Mouse (Mus musculus) neural tube, embryonic 14.5 days (tissue): ENCODE measurements around the gene Snrpc. TPM values are rescaled to one million over a fixed set of nuclear protein-coding genes. Genes with fewer than 3 reads are reported as not detected.

Source experiments
- ATAC-seq: fragments of 200-750 bp; cut with Nextera tagmentation; 2 replicates; pipeline ENCODE4 v1.8.0; 2017; ENCODE audit warnings: low read depth, mild to moderate bottlenecking, moderate TSS enrichment, moderate library complexity
- H3K27ac ChIP-seq: fragments of 300-500 bp; sonication (generic); 2 replicates; pipeline ENCODE4 v1.5.1; 2014; ENCODE audit warnings: low read depth, mild to moderate bottlenecking, control low read depth, low read length, moderate library complexity, mixed read lengths
- H3K27me3 ChIP-seq: fragments of 300-500 bp; sonication (generic); 2 replicates; pipeline ENCODE4 v1.6.1; 2014; ENCODE audit warnings: low read length; ENCODE audit not compliant: control insufficient read depth, insufficient read depth
- H3K36me3 ChIP-seq: fragments of 300-500 bp; sonication (generic); 2 replicates; pipeline ENCODE4 v1.6.1; 2014; ENCODE audit warnings: low read length, mixed read lengths; ENCODE audit not compliant: control insufficient read depth, insufficient read depth
- H3K4me1 ChIP-seq: fragments of 300-500 bp; sonication (generic); 2 replicates; pipeline ENCODE4 v1.6.1; 2014; ENCODE audit warnings: low read length; ENCODE audit not compliant: control insufficient read depth, insufficient read depth
- H3K4me2 ChIP-seq: fragments of 300-500 bp; sonication (generic); 2 replicates; pipeline ENCODE4 v1.6.1; 2014; ENCODE audit warnings: mild to moderate bottlenecking, low read depth, low read length, control low read depth
- H3K4me3 ChIP-seq: fragments of 300-500 bp; sonication (generic); 2 replicates; pipeline ENCODE4 v1.5.1; 2014; ENCODE audit warnings: low read depth, low read length, control low read depth, mixed read lengths
- H3K9ac ChIP-seq: fragments of 300-500 bp; sonication (generic); replicated peaks from 2 replicates; pipeline ENCODE4 v1.6.1; 2014; ENCODE audit warnings: low read depth, mild to moderate bottlenecking, control low read depth, low read length, mixed read lengths
- H3K9me3 ChIP-seq: fragments of 300-500 bp; sonication (generic); 2 replicates; pipeline ENCODE4 v1.6.1; 2016; ENCODE audit warnings: low read length; ENCODE audit not compliant: control insufficient read depth
- WGBS: fragments of 180-500 bp; shearing (Covaris S2); extraction: QIAGEN DNeasy Blood & Tissue Kit; methylation state at CpG from one replicate; pipeline ENCODE4 v1.1.7; 2014; 5-methylcytosine and 5-hydroxymethylcytosine counted together
- polyA plus RNA-seq: library from polyadenylated mRNA; unstranded; fragments of >200 nt; fragmentation: Nextera tagmentation; extraction: Ambion mirVana; gene quantifications from 2 replicates; pipeline ENCODE4 v1.2.1, GENCODE M21; 2014

Gene Snrpc
- polyA plus RNA-seq, 1 experiment from 2014 or later = 216 TPM

- Histone ChIP-seq H3K9ac (no peak overlapping the region), H3K27me3 (no peaks in the 10 kb centered on the region), H3K27ac (no peak overlapping the region), H3K4me3 (no peak overlapping the region), H3K36me3 (0 out of 2 replicates have a peak, but pooled peaks cover 2% of the 10 kb centered on the region), H3K9me3 (no peaks in the 10 kb centered on the region), H3K4me2 (no peak overlapping the region), H3K4me1 (no peaks in the 10 kb centered on the region)
- ATAC-seq = no peak
- 71% methylated on average over 3 of the region's 3 CpGs for WGBS
These were observed 35.6 kb downstream of the Snrpc start for GRCm38 (mm10) chr17:27873583-27873982.

GRCm38 (mm10) chr17:27874510-27874909 lies 36.6 kb downstream of the Snrpc start:
- no peak overlapping the region for H3K9ac ChIP-seq
- ATAC-seq = no peak
- H3K4me2 ChIP-seq = no peak overlapping the region
- no peaks in the 10 kb centered on the region for H3K27me3 ChIP-seq
- no peak overlapping the region for H3K27ac ChIP-seq
- H3K4me3 ChIP-seq = no peak overlapping the region
- H3K36me3 ChIP-seq = peaks cover 9% of the 10 kb centered on the region; the same call in 1 of the 2 replicates
- no peaks in the 10 kb centered on the region for H3K4me1 ChIP-seq
- H3K9me3 ChIP-seq = no peaks in the 10 kb centered on the region
- WGBS = 81% methylated on average over 5 of the region's 5 CpGs

GRCm38 (mm10) chr17:27881518-27881917 lies 43.6 kb downstream of the Snrpc start:
- no peak overlapping the region for H3K4me3 ChIP-seq

DNA sequence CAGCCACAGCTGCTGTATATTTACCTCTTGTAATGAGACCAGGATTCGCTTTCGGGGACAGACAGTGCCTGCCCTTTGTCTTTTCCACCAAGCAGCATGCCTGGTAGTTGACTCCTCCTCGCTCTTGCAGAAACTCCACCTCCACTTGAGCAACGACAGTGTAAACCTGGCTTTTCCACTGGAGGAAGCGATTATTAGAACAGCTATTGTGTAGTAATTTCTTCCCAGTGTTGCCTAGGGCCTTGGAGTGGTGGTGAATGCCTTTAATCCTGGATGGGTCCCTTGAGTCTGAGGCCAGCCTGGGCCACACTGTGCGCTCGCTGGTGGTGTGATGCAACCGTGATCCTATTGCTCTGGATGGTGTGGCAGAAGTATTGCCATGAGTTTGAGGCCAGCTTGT lies 45.2 kb downstream of the Snrpc start:
- Histone ChIP-seq H3K9me3 (no peaks in the 10 kb centered on the region), H3K27ac (no peak overlapping the region), H3K4me3 (no peak overlapping the region), H3K4me2 (no peak overlapping the region), H3K9ac (no peak overlapping the region), H3K27me3 (no peaks in the 10 kb centered on the region), H3K4me1 (no peaks in the 10 kb centered on the region), H3K36me3 (peaks cover 71% of the 10 kb centered on the region)
- ATAC-seq = no peak
- WGBS = 88% methylated on average over 8 of the region's 8 CpGs

More at GRCm38 (mm10) chr17:27881518-27881917, 43.6 kb downstream of the Snrpc start:
- ATAC-seq = no peak
- Histone ChIP-seq H3K4me1 (no peaks in the 10 kb centered on the region), H3K9ac (no peak overlapping the region), H3K27ac (no peak overlapping the region), H3K4me2 (no peak overlapping the region), H3K27me3 (no peaks in the 10 kb centered on the region), H3K9me3 (no peaks in the 10 kb centered on the region), H3K36me3 (peaks cover 56% of the 10 kb centered on the region)
- WGBS = 70% methylated on average over 11 of the region's 11 CpGs

GRCm38 (mm10) chr17:27883994-27884393 lies 46.0 kb downstream of the Snrpc start:
- Histone ChIP-seq H3K9ac (no peak overlapping the region), H3K27ac (no peak overlapping the region), H3K9me3 (no peaks in the 10 kb centered on the region), H3K36me3 (peaks cover 69% of the 10 kb centered on the region), H3K27me3 (no peaks in the 10 kb centered on the region), H3K4me2 (no peak overlapping the region), H3K4me3 (no peak overlapping the region), H3K4me1 (no peaks in the 10 kb centered on the region)
- no peak for ATAC-seq
- 93% methylated on average over 6 of the region's 6 CpGs for whole genome bisulfite sequencing

GRCm38 (mm10) chr17:27886499-27887210 lies 48.7 kb downstream of the Snrpc start:
- peaks cover 53% of the 10 kb centered on the region for H3K36me3 ChIP-seq
- no peak overlapping the region for H3K4me3 ChIP-seq
- H3K27me3 ChIP-seq = no peaks in the 10 kb centered on the region
- 86% methylated on average over 19 of the region's 19 CpGs for WGBS
- H3K27ac ChIP-seq = no peak overlapping the region
- H3K9me3 ChIP-seq = no peaks in the 10 kb centered on the region
- H3K4me2 ChIP-seq = no peak overlapping the region
- H3K4me1 ChIP-seq = no peaks in the 10 kb centered on the region
- no peak for ATAC-seq
- no peak overlapping the region for H3K9ac ChIP-seq

Other genes starting within 250 kb of the Snrpc start
- 74.8 and 125 TPM in 2 replicates for gene Nudt3, start 214.7 kb upstream of the Snrpc start, polyA plus RNA-seq
- not detected in 2 replicates for gene RPS10-NUDT3, start 202.9 kb upstream of the Snrpc start, polyA plus RNA-seq
- gene Rps10, start 201.5 kb upstream of the Snrpc start, polyA plus RNA-seq = 510 and 518 TPM in 2 replicates
- 45.5 and 53.6 TPM in 2 replicates for gene Pacsin1, start 182.6 kb upstream of the Snrpc start, polyA plus RNA-seq
- 0.59 and 1.3 TPM in 2 replicates for gene Spdef, start 109.2 kb upstream of the Snrpc start, polyA plus RNA-seq
- 10.0 and 11.0 TPM in 2 replicates for gene D17Wsu92e, start 17.5 kb upstream of the Snrpc start, polyA plus RNA-seq
- gene Uhrf1bp1, start 18.3 kb downstream of the Snrpc start, polyA plus RNA-seq = 7.3 and 9.0 TPM in 2 replicates
- gene Anks1, start 71.2 kb downstream of the Snrpc start, polyA plus RNA-seq = 55.8 and 59.4 TPM in 2 replicates
- gene Taf11, start 71.7 kb downstream of the Snrpc start, polyA plus RNA-seq = 56.8 and 60.3 TPM in 2 replicates
- gene Tcp11, start 242.5 kb downstream of the Snrpc start, polyA plus RNA-seq = 0.79 and 1.7 TPM in 2 replicates